Mouse (Mus musculus) CH12.LX (cell line): ENCODE measurements around the gene Bri3. TPM values are rescaled to one million over a fixed set of nuclear protein-coding genes. Genes with fewer than 3 reads are reported as not detected.

Experiments used
- DNase-seq: peaks from one replicate; pipeline ENCODE4 v3.0.0-alpha.2; 2013; ENCODE audit errors: extremely low read depth
- H3K27ac ChIP-seq: 2 replicates; pipeline ENCODE4 v1.5.1; 2012; ENCODE audit warnings: low read depth, mild to moderate bottlenecking, control low read depth, moderate library complexity; ENCODE audit not compliant: insufficient read depth
- H3K27me3 ChIP-seq: replicated peaks from 2 replicates; pipeline ENCODE3; 2012; ENCODE audit warnings: inconsistent platforms
- H3K36me3 ChIP-seq, 2 experiments: replicated peaks in 1 of 2; 2 replicates each; pipeline versions ENCODE3 to v1.6.1; 2012; ENCODE audit warnings: inconsistent platforms in 1 of 2, low read length in 1 of 2, mild to moderate bottlenecking in 1 of 2, mixed read lengths in 1 of 2, moderate library complexity in 1 of 2; ENCODE audit not compliant: control insufficient read depth in 1 of 2, insufficient read depth in 1 of 2
- H3K4me1 ChIP-seq, 2 experiments: 2 replicates each; pipeline ENCODE4 v1.6.1; 2012; ENCODE audit warnings: inconsistent platforms in 1 of 2, moderate library complexity in 1 of 2; ENCODE audit not compliant: insufficient read depth in 2 of 2, control insufficient read depth in 1 of 2
- H3K4me2 ChIP-seq: 2 replicates; pipeline ENCODE4 v1.6.1; 2012; ENCODE audit warnings: low read depth, mild to moderate bottlenecking, control low read depth; ENCODE audit not compliant: poor library complexity, insufficient read depth, severe bottlenecking
- H3K4me3 ChIP-seq, 3 experiments: fragments of 150-350 bp in 1 of 3; sonication (generic) in 1 of 3; replicated peaks in 1 of 3; 2 replicates each; pipeline versions ENCODE3 to v1.5.1; 2011 to 2012; ENCODE audit warnings: low read depth in 2 of 3, low read length in 2 of 3, mild to moderate bottlenecking in 2 of 3, moderate library complexity in 2 of 3, control low read depth in 1 of 3, improper control_type of control experiment in 1 of 3, inconsistent platforms in 1 of 3, mixed read lengths in 1 of 3; ENCODE audit not compliant: poor library complexity in 1 of 3
- H3K79me2 ChIP-seq: replicated peaks from 2 replicates; pipeline ENCODE4 v1.6.1; 2012; ENCODE audit warnings: mild to moderate bottlenecking, moderate library complexity; ENCODE audit not compliant: control insufficient read depth, poor library complexity, insufficient read depth, severe bottlenecking; ENCODE audit errors: extremely low read depth
- H3K9ac ChIP-seq: 2 replicates; pipeline ENCODE4 v1.6.1; 2012; ENCODE audit warnings: low read depth, mild to moderate bottlenecking, control low read depth, moderate library complexity; ENCODE audit not compliant: insufficient read depth
- H3K9me3 ChIP-seq: replicated peaks from 2 replicates; pipeline ENCODE3; 2012; ENCODE audit warnings: low read length, inconsistent platforms, mixed read lengths
- CTCF ChIP-seq, 2 experiments: IDR thresholded peaks in 1 of 2; conservative IDR thresholded peaks in 1 of 2; 2 replicates each; pipeline ENCODE4 v1.5.1; 2011 to 2012; ENCODE audit warnings: low read depth in 2 of 2, low read length in 2 of 2, improper control_type of control experiment in 1 of 2, inconsistent platforms in 1 of 2, mild to moderate bottlenecking in 1 of 2, moderate library complexity in 1 of 2
- ETS1 ChIP-seq: conservative IDR thresholded peaks from 2 replicates; pipeline ENCODE4 v1.6.1; 2012; ENCODE audit warnings: low read depth, mild to moderate bottlenecking, inconsistent platforms, low read length, improper control_type of control experiment, moderate library complexity
- GABPA ChIP-seq: IDR thresholded peaks from 2 replicates; pipeline ENCODE4 v1.6.1; 2012; ENCODE audit warnings: low read depth, low read length, improper control_type of control experiment, inconsistent platforms; ENCODE audit not compliant: insufficient replicate concordance
- HCFC1 ChIP-seq: IDR thresholded peaks from 2 replicates; pipeline ENCODE4 v1.6.1; 2012; ENCODE audit warnings: low read depth, mild to moderate bottlenecking, inconsistent platforms, low read length, improper control_type of control experiment
- IRF4 ChIP-seq: IDR thresholded peaks from 2 replicates; pipeline ENCODE4 v1.6.1; 2014; ENCODE audit warnings: low read depth, mild to moderate bottlenecking, inconsistent platforms, low read length, improper control_type of control experiment
- MEF2A ChIP-seq: IDR thresholded peaks from 2 replicates; pipeline ENCODE4 v1.6.1; 2014; ENCODE audit warnings: low read depth, mild to moderate bottlenecking, inconsistent platforms, low read length, improper control_type of control experiment, borderline replicate concordance
- NRF1 ChIP-seq: IDR thresholded peaks from 2 replicates; pipeline ENCODE4 v1.6.1; 2014; ENCODE audit warnings: low read depth, mild to moderate bottlenecking, inconsistent platforms, low read length, improper control_type of control experiment, moderate library complexity
- RAD21 ChIP-seq: IDR thresholded peaks from 2 replicates; pipeline ENCODE4 v1.6.1; 2011; ENCODE audit warnings: low read depth, mild to moderate bottlenecking, low read length, improper control_type of control experiment, moderate library complexity
- RCOR1 ChIP-seq: conservative IDR thresholded peaks from 2 replicates; pipeline ENCODE4 v1.6.1; 2012; ENCODE audit warnings: low read depth, mild to moderate bottlenecking, inconsistent platforms, low read length, improper control_type of control experiment
- SIN3A ChIP-seq: IDR thresholded peaks from 2 replicates; pipeline ENCODE4 v1.6.1; 2012; ENCODE audit warnings: low read length, improper control_type of control experiment, inconsistent platforms
- SMC3 ChIP-seq: IDR thresholded peaks from 2 replicates; pipeline ENCODE4 v1.6.1; 2011; ENCODE audit warnings: low read depth, low read length, improper control_type of control experiment
- TCF12 ChIP-seq: IDR thresholded peaks from 2 replicates; pipeline ENCODE4 v1.6.1; 2014; ENCODE audit warnings: low read depth, mild to moderate bottlenecking, inconsistent platforms, low read length, improper control_type of control experiment
- USF1 ChIP-seq: IDR thresholded peaks from 2 replicates; pipeline ENCODE4 v1.6.1; 2014; ENCODE audit warnings: low read depth, mild to moderate bottlenecking, inconsistent platforms, low read length, improper control_type of control experiment
- USF2 ChIP-seq: conservative IDR thresholded peaks from 2 replicates; pipeline ENCODE4 v1.6.1; 2011; ENCODE audit warnings: low read depth, low read length, improper control_type of control experiment
- ZMIZ1 ChIP-seq: IDR thresholded peaks from 2 replicates; pipeline ENCODE4 v1.6.1; 2012; ENCODE audit warnings: low read depth, mild to moderate bottlenecking, inconsistent platforms, low read length, improper control_type of control experiment
- dilution Hi-C: fragments of 300-500 bp; cut with MboI; formaldehyde crosslinking; loops from 2 replicates; pipeline ENCODE4 v1.14.3; 2020; ENCODE audit warnings: low sequenced_read_pairs; ENCODE audit not compliant: extremely low pct_unique_long_range_greater_than_20kb, extremely low pct_ligation_motif_present
- in situ Hi-C: fragments of 300-500 bp; cut with MboI; formaldehyde crosslinking; loops from 3 replicates; pipeline ENCODE4 v1.14.3; 2019; ENCODE audit warnings: low sequenced_read_pairs, low pct_ligation_motif_present, low pct_unique_long_range_greater_than_20kb, mixed read lengths
- polyA plus RNA-seq: library from polyadenylated mRNA; unstranded; fragments of >175 nt; gene quantifications from 2 replicates; pipeline ENCODE4 v1.2.1, GENCODE M21; 2012; ENCODE audit warnings: low read depth; ENCODE audit not compliant: insufficient read length
- total RNA-seq, 2 experiments: library from RNA; depleted of rRNA; stranded (reverse); fragments of 300-350 nt in 1 of 2; fragments of >200 nt in 1 of 2; gene quantifications; 2 replicates each; pipeline ENCODE4 v1.2.3; 2012 to 2014

The Bri3 gene
- total and polyA plus RNA-seq, 3 experiments: 9.3 to 41.7 (median 20.3) TPM

DNA sequence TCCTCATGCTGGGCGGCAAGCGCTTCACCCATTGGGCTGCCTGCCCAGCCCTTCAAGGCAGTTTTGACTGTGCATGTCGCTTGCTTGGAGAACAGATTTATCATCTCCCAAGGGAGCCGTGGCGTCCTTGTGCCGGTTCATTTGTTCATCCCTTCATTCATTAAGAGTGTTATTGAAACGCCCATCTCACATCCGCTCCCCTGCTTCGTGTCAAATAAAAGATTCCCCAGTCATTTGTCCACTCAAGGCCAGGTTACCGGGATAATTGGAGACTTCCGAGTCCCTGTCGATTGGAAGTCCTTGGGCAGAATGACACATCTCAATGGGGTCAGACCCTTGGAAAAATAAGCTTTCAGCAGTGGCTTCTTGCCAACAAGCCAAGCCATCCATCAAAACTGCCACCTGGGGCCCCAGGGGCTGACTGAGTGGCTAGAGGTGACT, 197.6 kb downstream of the Bri3 start:
- Histone ChIP-seq H3K79me2 (no peaks in the 10 kb centered on the region), H3K4me3 (no peak overlapping the region), H3K9ac (no peak overlapping the region), H3K36me3 (no peaks in the 10 kb centered on the region), H3K27ac (no peak overlapping the region), H3K27me3 (peaks cover 2% of the 10 kb centered on the region), H3K4me1 (no peaks in the 10 kb centered on the region), H3K4me2 (no peak overlapping the region), H3K9me3 (peaks cover 7% of the 10 kb centered on the region)
- dilution Hi-C loops (no loop called here), in situ Hi-C loops (no loop called here)
- no peak for DNase-seq
- TF ChIP-seq ETS1 (no peak), HCFC1 (no peak), ZMIZ1 (no peak), SMC3 (no peak)

DNA sequence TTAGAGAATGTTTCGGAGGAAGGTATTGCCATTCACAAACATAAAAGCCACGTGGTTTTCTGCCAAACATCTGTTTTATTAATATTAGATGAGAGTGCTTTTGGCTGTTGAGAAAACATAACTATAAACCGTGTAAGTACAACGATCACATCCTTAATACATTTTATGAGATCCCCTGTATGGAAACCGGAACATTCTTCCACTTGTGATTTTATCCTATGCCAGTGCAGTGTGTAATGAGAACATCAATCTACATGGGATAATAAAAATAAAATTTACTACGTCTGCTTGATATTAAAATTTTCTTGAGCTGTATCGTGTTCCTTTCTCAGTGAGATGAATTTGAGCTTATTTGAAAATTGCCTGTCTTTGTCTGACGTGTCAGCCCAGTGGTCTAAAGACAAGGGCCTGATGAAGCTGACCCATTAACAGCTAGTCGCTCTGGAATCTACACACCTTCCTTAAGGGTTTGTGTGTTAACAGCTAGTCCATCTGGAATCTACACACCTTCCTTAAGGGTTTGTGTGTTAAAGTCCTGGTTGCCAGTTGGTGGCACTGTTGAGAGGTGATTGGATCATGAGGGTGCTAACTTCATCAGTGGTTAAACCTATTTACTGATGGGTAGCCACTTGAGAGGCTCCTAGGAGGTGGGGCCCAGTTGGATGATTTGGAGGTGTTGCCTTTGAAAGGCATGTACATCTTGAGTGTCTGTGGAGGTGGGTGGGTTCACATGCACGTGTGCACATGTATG, 202.4 kb downstream of the Bri3 start:
- no peaks in the 10 kb centered on the region for H3K36me3 ChIP-seq
- no peak for TF ChIP-seq RCOR1
- TF ChIP-seq RAD21: peak; percentile 15; the same call in 1 of the 2 replicates
- peak in 1 of 2 experiments; percentile 33; a peak in 2 of 4 replicates for TF ChIP-seq CTCF (conservative IDR thresholded peaks at IDR 0.05 in 1 of 2, IDR thresholded peaks at IDR 0.05 in 1 of 2; ENCODE audit: low read depth in 2 of 2, low read length in 2 of 2)
- no peaks in the 10 kb centered on the region for H3K79me2 ChIP-seq
- H3K27ac ChIP-seq: no peak overlapping the region
- no peak overlapping the region for H3K9ac ChIP-seq
- dilution Hi-C loops: no loop called here
- DNase-seq: peak; percentile 16
- H3K27me3 ChIP-seq: peaks cover 13% of the 10 kb centered on the region
- no peaks in the 10 kb centered on the region for H3K4me1 ChIP-seq
- peaks cover 9% of the 10 kb centered on the region for H3K9me3 ChIP-seq
- no peak overlapping the region for H3K4me3 ChIP-seq
- H3K4me2 ChIP-seq: no peak overlapping the region
- in situ Hi-C loops: no loop called here

DNA sequence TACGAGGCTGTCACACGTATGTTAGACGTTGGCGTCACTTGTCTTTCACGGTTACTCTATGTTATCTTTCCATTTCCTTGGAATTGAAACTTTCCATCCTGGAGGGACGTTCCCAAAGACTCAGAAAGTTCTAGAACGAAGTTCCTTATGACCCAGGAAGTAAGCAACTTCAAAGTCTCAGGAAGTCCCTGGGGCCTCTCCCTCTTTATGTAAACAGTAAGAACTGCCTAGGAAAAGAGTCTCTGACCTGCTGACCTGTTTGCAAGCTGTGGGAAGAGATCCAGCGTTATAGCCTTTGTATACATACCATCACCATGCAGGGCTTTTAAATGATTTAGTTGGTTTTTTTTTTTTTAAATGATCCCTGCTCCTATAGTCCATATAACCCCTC, 203.0 kb downstream of the Bri3 start:
- Histone ChIP-seq H3K27ac (no peak overlapping the region), H3K27me3 (peaks cover 14% of the 10 kb centered on the region), H3K4me3 (no peak overlapping the region), H3K79me2 (no peaks in the 10 kb centered on the region), H3K4me1 (no peaks in the 10 kb centered on the region), H3K4me2 (no peak overlapping the region), H3K9ac (no peak overlapping the region), H3K36me3 (no peaks in the 10 kb centered on the region), H3K9me3 (peaks cover 9% of the 10 kb centered on the region)
- dilution Hi-C loops: no loop called here
- no peak for DNase-seq
- in situ Hi-C loops: no loop called here
- TF ChIP-seq NRF1: no peak
- TF ChIP-seq USF1: no peak
- TF ChIP-seq IRF4: no peak
- no peak for TF ChIP-seq GABPA
- no peak for TF ChIP-seq RAD21
- no peak for TF ChIP-seq TCF12
- no peak for TF ChIP-seq SIN3A
- no peak for TF ChIP-seq HCFC1
- TF ChIP-seq MEF2A: no peak
- TF ChIP-seq USF2: no peak
